Mouse (Mus musculus): ENCODE results near the gene Gm14226.

GRCm38 (mm10) chr2:155030831-155031230, 12.8 kb downstream of the Gm14226 start:
- TF ChIP-seq CTCF (IDR thresholded peaks at IDR 0.05; ENCODE audit: insufficient read depth, low read depth, low read length) (no peak), POLR2A (IDR thresholded peaks at IDR 0.05; ENCODE audit: insufficient read depth, low read depth, low read length) (no peak)
